Mouse (Mus musculus) cerebellum, adult (tissue): ENCODE measurements around the gene Olfr1200.

ENCODE experiments used
- ATAC-seq: cut with Nextera tagmentation; 2 replicates; pipeline ENCODE4 v1.9.2; 2017; ENCODE audit warnings: mild to moderate bottlenecking, moderate library complexity, mixed read lengths; ENCODE audit not compliant: insufficient number of reproducible peaks, low FRiP score, low TSS enrichment

Gene Olfr1200

DNA sequence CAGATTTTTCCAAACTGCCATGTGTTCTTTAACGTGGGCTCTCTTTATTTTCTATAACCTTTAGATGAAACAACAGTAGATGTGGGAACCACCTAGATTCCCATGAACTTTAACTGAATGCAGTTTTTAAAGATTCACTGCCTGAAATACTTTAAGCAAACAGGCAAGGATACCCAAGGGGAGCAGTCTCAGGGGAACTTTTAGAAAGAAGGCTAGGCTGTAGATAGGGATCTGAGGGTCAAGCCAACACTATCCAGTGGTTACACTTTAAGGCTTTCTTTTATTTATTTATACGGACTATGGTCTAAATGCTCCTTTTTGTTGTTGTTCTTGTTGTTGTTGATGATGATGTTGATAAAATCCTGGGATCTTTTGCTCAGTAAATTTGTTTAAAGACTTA, at the start of gene Olfr1200:
Gene Olfr1200, minus strand, starts transcription at position 101 of the 400 bp plus-strand sequence.
- no peak for ATAC-seq

DNA sequence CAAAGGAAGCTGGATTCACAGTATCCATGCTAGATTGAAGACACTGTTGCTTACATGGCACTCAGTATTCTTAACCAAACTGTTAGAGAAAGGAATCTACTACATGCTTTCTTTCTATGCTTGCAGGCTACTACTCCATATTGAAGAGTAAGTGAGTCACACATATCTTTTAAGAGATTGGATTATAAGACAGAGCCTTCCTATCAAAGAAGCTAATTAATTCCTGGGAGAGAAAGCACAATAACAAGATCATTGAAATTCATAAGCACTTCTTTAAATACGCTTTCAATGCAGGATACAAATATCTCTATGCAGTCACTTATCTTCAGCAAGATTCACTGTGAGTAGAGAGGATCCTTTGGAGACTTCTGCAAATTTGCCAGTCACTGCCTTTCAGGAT, 43.9 kb upstream of the Olfr1200 start, which contains the start of gene Olfr1202:
Gene Olfr1202, plus strand, starts transcription at position 301 of the 400 bp plus-strand sequence.
- no peak for ATAC-seq

DNA sequence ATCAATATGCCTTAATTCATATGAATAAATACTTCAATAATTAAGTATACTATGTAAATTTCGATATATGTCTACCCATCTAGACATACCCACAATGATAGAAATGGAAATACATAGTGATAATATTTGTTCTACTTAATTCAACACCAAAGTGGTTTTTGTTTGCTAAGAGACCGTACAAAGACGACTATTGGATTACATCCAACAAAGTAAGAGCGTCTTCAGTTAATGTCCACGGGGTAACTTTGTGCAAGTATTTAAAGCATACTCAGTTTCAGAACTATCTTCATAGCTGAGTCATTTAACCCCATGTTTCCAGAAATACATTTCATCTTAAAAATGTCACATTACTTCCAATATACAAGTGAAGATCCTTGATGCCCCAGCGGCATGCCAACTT, 22.4 kb upstream of the Olfr1200 start, which contains the start of gene Olfr1201:
Gene Olfr1201, plus strand, starts transcription at position 301 of the 400 bp plus-strand sequence.
- no peak for ATAC-seq

DNA sequence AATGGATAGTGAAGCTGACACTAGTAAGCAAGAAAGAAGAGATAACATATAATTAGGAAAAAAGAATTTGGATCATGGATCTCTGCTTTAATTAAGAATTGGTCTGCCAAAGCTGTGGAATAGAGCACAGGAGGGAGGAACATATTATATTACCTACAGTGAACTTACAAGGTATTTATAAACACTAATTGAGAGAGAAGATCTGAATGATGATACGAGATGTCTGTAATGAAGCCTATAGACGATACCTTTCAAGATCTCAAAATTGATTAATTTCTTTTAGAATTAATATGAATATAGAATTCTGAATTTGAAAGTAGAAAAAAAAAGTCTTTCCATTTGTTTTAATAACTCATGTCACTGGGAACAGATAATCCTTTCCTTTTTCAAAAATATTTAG, 9.9 kb downstream of the Olfr1200 start, which contains the start of gene Olfr1199:
Gene Olfr1199, minus strand, starts transcription at position 101 of the 400 bp plus-strand sequence.
- ATAC-seq: no peak

DNA sequence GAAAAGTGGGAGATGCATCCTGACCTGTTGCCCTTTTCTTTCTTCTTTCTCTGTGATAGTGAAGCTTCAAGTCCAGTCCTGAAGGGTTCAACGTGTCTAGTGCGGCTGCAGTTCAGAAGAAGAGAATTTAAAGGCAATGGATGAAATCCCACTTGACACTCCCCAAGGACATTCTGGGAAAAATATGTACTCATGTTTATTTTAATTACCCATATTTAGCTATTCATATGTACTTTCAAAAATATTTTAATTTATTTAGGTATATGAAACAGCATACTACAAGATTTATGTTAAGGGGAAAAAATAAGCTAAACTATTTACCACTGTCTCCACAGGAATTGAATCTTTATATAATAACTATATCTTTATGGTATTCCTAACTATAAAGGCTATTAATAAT, 19.0 kb downstream of the Olfr1200 start, which contains the start of gene Olfr1198:
Gene Olfr1198, minus strand, starts transcription at position 101 of the 400 bp plus-strand sequence.
- ATAC-seq: no peak

DNA sequence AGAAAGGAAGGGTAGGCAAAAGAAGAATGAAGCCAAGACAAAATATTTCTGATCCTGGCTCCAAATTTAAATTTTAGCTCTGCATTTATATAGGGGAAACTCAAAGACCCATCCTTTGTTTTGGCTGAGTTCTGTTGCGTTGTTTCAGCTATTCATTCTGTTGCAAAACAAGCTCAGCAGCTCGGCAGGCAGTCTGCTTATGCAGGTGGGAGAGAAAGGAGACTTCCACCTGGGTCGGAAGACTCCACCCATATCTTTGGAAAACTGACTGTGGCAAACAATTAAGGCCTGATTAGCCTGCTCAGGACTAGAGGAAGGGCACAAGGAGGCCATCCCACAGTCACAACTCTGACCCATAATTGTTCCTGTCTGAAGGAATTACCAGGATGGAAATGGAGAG, 26.9 kb downstream of the Olfr1200 start:
- ATAC-seq: no peak

DNA sequence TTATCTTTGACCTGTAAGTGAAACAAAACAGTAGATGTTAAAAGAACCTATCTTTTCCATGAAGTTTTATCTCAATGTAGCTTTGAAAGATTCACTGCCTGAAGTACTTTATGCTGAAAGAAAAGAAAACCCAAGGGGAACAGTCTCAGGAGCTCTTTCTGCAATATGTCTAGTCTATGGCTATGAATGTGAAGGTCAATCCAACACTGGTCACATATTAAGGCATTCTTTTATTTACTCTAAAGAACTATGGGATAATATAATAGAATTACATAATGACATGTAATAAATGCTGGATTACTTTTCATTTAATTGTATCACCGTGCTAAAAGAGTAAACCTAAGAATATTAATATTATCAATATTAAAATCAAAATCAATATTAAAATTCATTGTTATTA, 38.0 kb downstream of the Olfr1200 start, which contains the start of gene Olfr1197:
Gene Olfr1197, minus strand, starts transcription at position 101 of the 400 bp plus-strand sequence.
- no peak for ATAC-seq
